Mouse (Mus musculus): Measurements from ENCODE around the gene Fam241a. TPM values are rescaled to one million over a fixed set of nuclear protein-coding genes. Genes with fewer than 3 reads are reported as not detected.

Fam241a gene
- total and polyA plus RNA-seq, 3 experiments = 1.6 to 12.7 (median 5.3) TPM

- peak; percentile 97 for TF ChIP-seq SMC3 (IDR thresholded peaks at IDR 0.05; ENCODE audit: low read depth, low read length)
- TF ChIP-seq SIN3A (IDR thresholded peaks at IDR 0.05; ENCODE audit: low read length) = no peak
- TF ChIP-seq USF1 (IDR thresholded peaks at IDR 0.05; ENCODE audit: low read depth, low read length) = no peak
- no peak for TF ChIP-seq CHD1 (IDR thresholded peaks at IDR 0.05; ENCODE audit: low read depth, low read length)
- TF ChIP-seq HCFC1 (IDR thresholded peaks at IDR 0.05; ENCODE audit: low read depth, low read length) = no peak
- no peak for TF ChIP-seq ETS1 (conservative IDR thresholded peaks at IDR 0.05; ENCODE audit: low read depth, low read length)
- TF ChIP-seq MAX (IDR thresholded peaks at IDR 0.05; ENCODE audit: low read length) = no peak
- TF ChIP-seq ZC3H11A (IDR thresholded peaks at IDR 0.05; ENCODE audit: low read depth, low read length) = peak; percentile 72
- TF ChIP-seq RAD21 (IDR thresholded peaks at IDR 0.05; ENCODE audit: low read depth, low read length) = peak; percentile 92
- TF ChIP-seq JUN (IDR thresholded peaks at IDR 0.05; ENCODE audit: insufficient read depth, low read depth, low read length) = no peak
- TF ChIP-seq CTCF (conservative IDR thresholded peaks at IDR 0.05 in 1 of 2, IDR thresholded peaks at IDR 0.05 in 1 of 2; ENCODE audit: low read depth in 2 of 2, low read length in 2 of 2) = peak; percentile 61 to 92; a peak in 3 of 4 replicates
- H3K4me2 ChIP-seq (ENCODE audit: insufficient read depth, low read depth, poor library complexity, severe bottlenecking) = no peak overlapping the region
Observed at GRCm38 (mm10) chr3:127853431-127854206, 42.5 kb downstream of the Fam241a start.

GRCm38 (mm10) chr3:127852722-127853121, 43.4 kb downstream of the Fam241a start:
- dilution Hi-C loops (cut with MboI; ENCODE audit: extremely low pct_ligation_motif_present, extremely low pct_unique_long_range_greater_than_20kb, low sequenced_read_pairs) (no loop called here), in situ Hi-C loops (cut with MboI; ENCODE audit: low pct_ligation_motif_present, low pct_unique_long_range_greater_than_20kb, low sequenced_read_pairs) (loop anchor here (5.0 kb wide), 1 partner anchor 95 kb away; no protein-coding TSS in a partner anchor)
- H3K9ac ChIP-seq (ENCODE audit: insufficient read depth, low read depth) = no peak overlapping the region
- no peaks in the 10 kb centered on the region for H3K36me3 ChIP-seq (replicated peaks in 1 of 2; ENCODE audit: control insufficient read depth in 1 of 2, insufficient read depth in 1 of 2, low read length in 1 of 2)
- no peak overlapping the region for H3K4me3 ChIP-seq (replicated peaks in 1 of 3; ENCODE audit: low read depth in 2 of 3, low read length in 2 of 3, poor library complexity in 1 of 3)
- no peaks in the 10 kb centered on the region for H3K9me3 ChIP-seq (replicated peaks; ENCODE audit: low read length)
- H3K27ac ChIP-seq (ENCODE audit: insufficient read depth, low read depth) = no peak overlapping the region
- TF ChIP-seq MAFK (IDR thresholded peaks at IDR 0.05; ENCODE audit: insufficient replicate concordance, low read length) = 0 out of 2 replicates have a peak, but pooled peaks have one; percentile 26
- TF ChIP-seq ZC3H11A (IDR thresholded peaks at IDR 0.05; ENCODE audit: low read depth, low read length) = no peak
- TF ChIP-seq ZNF384 (IDR thresholded peaks at IDR 0.05; ENCODE audit: low read depth, low read length) = no peak
- no peak overlapping the region for H3K4me2 ChIP-seq (ENCODE audit: insufficient read depth, low read depth, poor library complexity, severe bottlenecking)
- no peaks in the 10 kb centered on the region for H3K79me2 ChIP-seq (replicated peaks; ENCODE audit: control insufficient read depth, extremely low read depth, insufficient read depth, poor library complexity, severe bottlenecking)
- peaks cover 0 to 2% of the 10 kb centered on the region in 2 experiments; a peak in 1 of 4 replicates for H3K4me1 ChIP-seq (ENCODE audit: control insufficient read depth in 1 of 2, insufficient read depth in 2 of 2)
- no peak for DNase-seq (ENCODE audit: extremely low read depth)
- no peaks in the 10 kb centered on the region for H3K27me3 ChIP-seq (replicated peaks)

More at GRCm38 (mm10) chr3:127853431-127854206, 42.5 kb downstream of the Fam241a start:
- Histone ChIP-seq H3K36me3 (replicated peaks in 1 of 2; ENCODE audit: control insufficient read depth in 1 of 2, insufficient read depth in 1 of 2, low read length in 1 of 2) (no peaks in the 10 kb centered on the region), H3K4me1 (ENCODE audit: control insufficient read depth in 1 of 2, insufficient read depth in 2 of 2) (peaks cover 0 to 2% of the 10 kb centered on the region in 2 experiments; a peak in 1 of 4 replicates), H3K27ac (ENCODE audit: insufficient read depth, low read depth) (no peak overlapping the region), H3K9me3 (replicated peaks; ENCODE audit: low read length) (no peaks in the 10 kb centered on the region), H3K4me3 (replicated peaks in 1 of 3; ENCODE audit: low read depth in 2 of 3, low read length in 2 of 3, poor library complexity in 1 of 3) (no peak overlapping the region), H3K27me3 (replicated peaks) (no peaks in the 10 kb centered on the region), H3K9ac (ENCODE audit: insufficient read depth, low read depth) (no peak overlapping the region), H3K79me2 (replicated peaks; ENCODE audit: control insufficient read depth, extremely low read depth, insufficient read depth, poor library complexity, severe bottlenecking) (no peaks in the 10 kb centered on the region)
- dilution Hi-C loops (cut with MboI; ENCODE audit: extremely low pct_ligation_motif_present, extremely low pct_unique_long_range_greater_than_20kb, low sequenced_read_pairs) = no loop called here
- DNase-seq (ENCODE audit: extremely low read depth) = peak; percentile 63
- in situ Hi-C loops (cut with MboI; ENCODE audit: low pct_ligation_motif_present, low pct_unique_long_range_greater_than_20kb, low sequenced_read_pairs) = loop anchor here (5.0 kb wide), 1 partner anchor 94 kb away; no protein-coding TSS in a partner anchor
